Mouse (Mus musculus): ENCODE measurements around the gene Vegfa.

GRCm38 (mm10) chr17:46060253-46060652 is 28.1 kb upstream of the Vegfa start:
- TF ChIP-seq GATA1 (IDR thresholded peaks at IDR 0.05; ENCODE audit: low read length) (no peak), TAL1 (IDR thresholded peaks at IDR 0.05; ENCODE audit: low read length) (no peak)

Data from erythroblast, embryonic 14.5 days (primary cell).